Mouse (Mus musculus): ENCODE measurements around the gene Selenbp1. TPM values are rescaled to one million over a fixed set of nuclear protein-coding genes. Genes with fewer than 3 reads are reported as not detected.

The Selenbp1 gene
- polyA plus RNA-seq, 1 experiment from 2014 or later, result 36.8 TPM

- under 1% methylated on average over 50 of the region's 50 CpGs for WGBS (ENCODE audit: insufficient replicate concordance)
- Histone ChIP-seq H3K27ac (ENCODE audit: low read depth, low read length) (peak within 1 kb of the TSS; percentile 73), H3K9ac (ENCODE audit: low read depth, low read length) (peak within 1 kb of the TSS; percentile 84), H3K4me3 (ENCODE audit: low read depth, low read length) (peak within 1 kb of the TSS; percentile 67), H3K9me3 (replicated peaks; ENCODE audit: control insufficient read depth, low read length) (no peaks in the 10 kb centered on the region), H3K27me3 (ENCODE audit: control insufficient read depth, insufficient read depth, low read length) (no peaks in the 10 kb centered on the region), H3K4me2 (peak within 1 kb of the TSS; percentile 72), H3K4me1 (ENCODE audit: control insufficient read depth, insufficient read depth, low read length) (peaks cover 12% of the 10 kb centered on the region), H3K36me3 (ENCODE audit: control insufficient read depth, insufficient read depth, low read length) (peaks cover 18% of the 10 kb centered on the region)
- peak; percentile 93 for ATAC-seq (replicated peaks; ENCODE audit: insufficient number of reproducible peaks, low FRiP score, low TSS enrichment)
Measured at GRCm38 (mm10) chr3:94953764-94954616, 21.1 kb downstream of the Selenbp1 start, which contains the start of gene Rfx5. TSS of gene Rfx5 (plus strand) at chr3:94954075.

GRCm38 (mm10) chr3:94958295-94958694 lies 25.4 kb downstream of the Selenbp1 start:
- Histone ChIP-seq H3K9ac (ENCODE audit: low read depth, low read length) (no peak overlapping the region), H3K27me3 (ENCODE audit: control insufficient read depth, insufficient read depth, low read length) (no peaks in the 10 kb centered on the region)
- WGBS (ENCODE audit: insufficient replicate concordance), result 80% methylated on average over 8 of the region's 8 CpGs

GRCm38 (mm10) chr3:94959871-94960270 lies 27.0 kb downstream of the Selenbp1 start:
- ATAC-seq (replicated peaks; ENCODE audit: insufficient number of reproducible peaks, low FRiP score, low TSS enrichment), result no peak
- peaks cover 18% of the 10 kb centered on the region for H3K36me3 ChIP-seq (ENCODE audit: control insufficient read depth, insufficient read depth, low read length)
- H3K9me3 ChIP-seq (replicated peaks; ENCODE audit: control insufficient read depth, low read length), result no peaks in the 10 kb centered on the region
- H3K4me3 ChIP-seq (ENCODE audit: low read depth, low read length), result no peak overlapping the region
- peaks cover 13% of the 10 kb centered on the region for H3K4me1 ChIP-seq (ENCODE audit: control insufficient read depth, insufficient read depth, low read length)
- H3K9ac ChIP-seq (ENCODE audit: low read depth, low read length), result no peak overlapping the region
- WGBS (ENCODE audit: insufficient replicate concordance), result 43% methylated on average over 8 of the region's 8 CpGs
- no peak overlapping the region for H3K4me2 ChIP-seq
- H3K27me3 ChIP-seq (ENCODE audit: control insufficient read depth, insufficient read depth, low read length), result no peaks in the 10 kb centered on the region
- no peak overlapping the region for H3K27ac ChIP-seq (ENCODE audit: low read depth, low read length)

More at GRCm38 (mm10) chr3:94958295-94958694, 25.4 kb downstream of the Selenbp1 start:
- no peaks in the 10 kb centered on the region for H3K9me3 ChIP-seq (replicated peaks; ENCODE audit: control insufficient read depth, low read length)
- no peak overlapping the region for H3K27ac ChIP-seq (ENCODE audit: low read depth, low read length)
- H3K4me2 ChIP-seq, result no peak overlapping the region
- H3K36me3 ChIP-seq (ENCODE audit: control insufficient read depth, insufficient read depth, low read length), result peaks cover 18% of the 10 kb centered on the region
- no peak for ATAC-seq (replicated peaks; ENCODE audit: insufficient number of reproducible peaks, low FRiP score, low TSS enrichment)
- no peak overlapping the region for H3K4me3 ChIP-seq (ENCODE audit: low read depth, low read length)
- peaks cover 14% of the 10 kb centered on the region for H3K4me1 ChIP-seq (ENCODE audit: control insufficient read depth, insufficient read depth, low read length)

- H3K36me3 ChIP-seq (ENCODE audit: control insufficient read depth, insufficient read depth, low read length), result peaks cover 18% of the 10 kb centered on the region
- H3K9me3 ChIP-seq (replicated peaks; ENCODE audit: control insufficient read depth, low read length), result no peaks in the 10 kb centered on the region
- H3K4me2 ChIP-seq, result no peak overlapping the region
- H3K4me3 ChIP-seq (ENCODE audit: low read depth, low read length), result no peak overlapping the region
- WGBS (ENCODE audit: insufficient replicate concordance), result 53% methylated on average over 5 of the region's 5 CpGs
- H3K27ac ChIP-seq (ENCODE audit: low read depth, low read length), result no peak overlapping the region
- H3K9ac ChIP-seq (ENCODE audit: low read depth, low read length), result no peak overlapping the region
- ATAC-seq (replicated peaks; ENCODE audit: insufficient number of reproducible peaks, low FRiP score, low TSS enrichment), result no peak
- H3K4me1 ChIP-seq (ENCODE audit: control insufficient read depth, insufficient read depth, low read length), result peaks cover 12% of the 10 kb centered on the region
- H3K27me3 ChIP-seq (ENCODE audit: control insufficient read depth, insufficient read depth, low read length), result no peaks in the 10 kb centered on the region
Measured at GRCm38 (mm10) chr3:94960322-94960721, 27.5 kb downstream of the Selenbp1 start.

- Histone ChIP-seq H3K9me3 (replicated peaks; ENCODE audit: control insufficient read depth, low read length) (no peaks in the 10 kb centered on the region), H3K9ac (ENCODE audit: low read depth, low read length) (no peak overlapping the region), H3K4me1 (ENCODE audit: control insufficient read depth, insufficient read depth, low read length) (no peaks in the 10 kb centered on the region), H3K4me2 (no peak overlapping the region), H3K27me3 (ENCODE audit: control insufficient read depth, insufficient read depth, low read length) (no peaks in the 10 kb centered on the region), H3K4me3 (ENCODE audit: low read depth, low read length) (no peak overlapping the region), H3K27ac (ENCODE audit: low read depth, low read length) (no peak overlapping the region), H3K36me3 (ENCODE audit: control insufficient read depth, insufficient read depth, low read length) (no peaks in the 10 kb centered on the region)
- ATAC-seq (replicated peaks; ENCODE audit: insufficient number of reproducible peaks, low FRiP score, low TSS enrichment), result no peak
- 84% methylated on average over 1 of the region's 1 CpGs for WGBS (ENCODE audit: insufficient replicate concordance)
Measured at GRCm38 (mm10) chr3:94964989-94965388, 32.1 kb downstream of the Selenbp1 start.

GRCm38 (mm10) chr3:94965878-94966277 lies 33.0 kb downstream of the Selenbp1 start:
- H3K36me3 ChIP-seq (ENCODE audit: control insufficient read depth, insufficient read depth, low read length), result no peaks in the 10 kb centered on the region
- H3K4me3 ChIP-seq (ENCODE audit: low read depth, low read length), result no peak overlapping the region
- H3K4me1 ChIP-seq (ENCODE audit: control insufficient read depth, insufficient read depth, low read length), result no peaks in the 10 kb centered on the region
- no peak overlapping the region for H3K9ac ChIP-seq (ENCODE audit: low read depth, low read length)
- H3K9me3 ChIP-seq (replicated peaks; ENCODE audit: control insufficient read depth, low read length), result no peaks in the 10 kb centered on the region
- no peaks in the 10 kb centered on the region for H3K27me3 ChIP-seq (ENCODE audit: control insufficient read depth, insufficient read depth, low read length)
- ATAC-seq (replicated peaks; ENCODE audit: insufficient number of reproducible peaks, low FRiP score, low TSS enrichment), result no peak
- no peak overlapping the region for H3K4me2 ChIP-seq
- H3K27ac ChIP-seq (ENCODE audit: low read depth, low read length), result no peak overlapping the region
- WGBS (ENCODE audit: insufficient replicate concordance), result 57% methylated on average over 1 of the region's 1 CpGs

- Histone ChIP-seq H3K4me3 (ENCODE audit: low read depth, low read length) (no peak overlapping the region), H3K27ac (ENCODE audit: low read depth, low read length) (no peak overlapping the region), H3K9ac (ENCODE audit: low read depth, low read length) (no peak overlapping the region), H3K4me2 (no peak overlapping the region), H3K4me1 (ENCODE audit: control insufficient read depth, insufficient read depth, low read length) (peaks cover 7% of the 10 kb centered on the region), H3K36me3 (ENCODE audit: control insufficient read depth, insufficient read depth, low read length) (no peaks in the 10 kb centered on the region), H3K27me3 (ENCODE audit: control insufficient read depth, insufficient read depth, low read length) (no peaks in the 10 kb centered on the region), H3K9me3 (replicated peaks; ENCODE audit: control insufficient read depth, low read length) (no peaks in the 10 kb centered on the region)
- WGBS (ENCODE audit: insufficient replicate concordance), result 66% methylated on average over 3 of the region's 3 CpGs
- no peak for ATAC-seq (replicated peaks; ENCODE audit: insufficient number of reproducible peaks, low FRiP score, low TSS enrichment)
Measured at GRCm38 (mm10) chr3:94972552-94972951, 39.7 kb downstream of the Selenbp1 start.

- ATAC-seq (replicated peaks; ENCODE audit: insufficient number of reproducible peaks, low FRiP score, low TSS enrichment), result no peak
- H3K27ac ChIP-seq (ENCODE audit: low read depth, low read length), result no peak overlapping the region
- peaks cover 7% of the 10 kb centered on the region for H3K4me1 ChIP-seq (ENCODE audit: control insufficient read depth, insufficient read depth, low read length)
- H3K4me2 ChIP-seq, result no peak overlapping the region
- 84% methylated on average over 5 of the region's 5 CpGs for WGBS (ENCODE audit: insufficient replicate concordance)
- no peak overlapping the region for H3K4me3 ChIP-seq (ENCODE audit: low read depth, low read length)
- no peaks in the 10 kb centered on the region for H3K9me3 ChIP-seq (replicated peaks; ENCODE audit: control insufficient read depth, low read length)
- H3K36me3 ChIP-seq (ENCODE audit: control insufficient read depth, insufficient read depth, low read length), result no peaks in the 10 kb centered on the region
- no peak overlapping the region; the same call in 1 of the 2 replicates for H3K9ac ChIP-seq (ENCODE audit: low read depth, low read length)
- no peaks in the 10 kb centered on the region for H3K27me3 ChIP-seq (ENCODE audit: control insufficient read depth, insufficient read depth, low read length)
Measured at GRCm38 (mm10) chr3:94973620-94974019, 40.8 kb downstream of the Selenbp1 start.

All from heart, embryonic 11.5 days (tissue).